Mouse (Mus musculus): ENCODE data around the gene Gsta3. TPM values are rescaled to one million over a fixed set of nuclear protein-coding genes. Genes with fewer than 3 reads are reported as not detected.

Gsta3 gene
- polyA plus RNA-seq, 1 experiment, result not detected

GRCm38 (mm10) chr1:21299826-21300225, 59.4 kb downstream of the Gsta3 start:
- Histone ChIP-seq H3ac (ENCODE audit: control insufficient read depth, insufficient read length, low read depth) (no peak overlapping the region), H3K79me2 (ENCODE audit: control insufficient read depth, insufficient read depth) (no peaks in the 10 kb centered on the region), H3K79me3 (ENCODE audit: low read depth) (no peaks in the 10 kb centered on the region), H3K27me3 (ENCODE audit: control insufficient read depth, insufficient read depth, insufficient read length) (no peaks in the 10 kb centered on the region), H3K36me3 (ENCODE audit: control insufficient read depth, insufficient read depth) (no peaks in the 10 kb centered on the region), H3K4me3 (ENCODE audit: insufficient read depth, poor library complexity, severe bottlenecking) (no peak overlapping the region)
- TF ChIP-seq CTCF (IDR thresholded peaks at IDR 0.05; ENCODE audit: control insufficient read depth, insufficient read depth, insufficient read length) (no peak), MYOG (IDR thresholded peaks at IDR 0.05; ENCODE audit: control insufficient read depth, extremely low read depth, insufficient read length) (no peak), CEBPB (IDR thresholded peaks at IDR 0.05; ENCODE audit: low read depth) (no peak), MYOD1 (IDR thresholded peaks at IDR 0.05; ENCODE audit: control insufficient read depth, insufficient read length, low read depth) (no peak), MAX (IDR thresholded peaks at IDR 0.05) (no peak), FOSL1 (IDR thresholded peaks at IDR 0.05; ENCODE audit: insufficient read depth, low read length, poor library complexity, severe bottlenecking) (no peak), USF1 (IDR thresholded peaks at IDR 0.05; ENCODE audit: low read depth) (no peak)

DNA sequence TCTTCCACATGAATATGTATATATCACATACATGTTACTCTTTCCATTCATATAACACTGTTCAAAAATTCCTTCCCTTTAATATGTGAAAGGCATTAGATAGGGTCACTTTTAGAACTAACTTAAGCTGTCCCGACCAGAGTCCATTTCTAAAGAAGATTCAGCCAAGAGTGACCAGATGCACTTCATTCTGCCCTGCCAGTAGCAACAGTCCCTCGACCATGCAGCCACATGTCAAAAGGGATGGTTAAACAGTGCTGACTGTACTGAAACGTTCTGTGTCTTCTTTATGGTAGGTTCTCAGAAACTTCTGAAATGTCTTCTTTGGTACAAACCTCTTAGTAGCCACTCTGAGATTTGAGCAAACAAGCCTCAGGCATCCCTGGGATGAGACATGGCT, 61.3 kb downstream of the Gsta3 start:
- Histone ChIP-seq H3K79me3 (ENCODE audit: low read depth) (no peaks in the 10 kb centered on the region), H3K4me3 (ENCODE audit: insufficient read depth, poor library complexity, severe bottlenecking) (no peak overlapping the region), H3K79me2 (ENCODE audit: control insufficient read depth, insufficient read depth) (no peaks in the 10 kb centered on the region), H3ac (ENCODE audit: control insufficient read depth, insufficient read length, low read depth) (no peak overlapping the region), H3K36me3 (ENCODE audit: control insufficient read depth, insufficient read depth) (no peaks in the 10 kb centered on the region), H3K27me3 (ENCODE audit: control insufficient read depth, insufficient read depth, insufficient read length) (no peaks in the 10 kb centered on the region)
- no peak for TF ChIP-seq MAX (IDR thresholded peaks at IDR 0.05)
- TF ChIP-seq MYOD1 (IDR thresholded peaks at IDR 0.05; ENCODE audit: control insufficient read depth, insufficient read length, low read depth), result no peak
- TF ChIP-seq CEBPB (IDR thresholded peaks at IDR 0.05; ENCODE audit: low read depth), result no peak
- TF ChIP-seq CTCF (IDR thresholded peaks at IDR 0.05; ENCODE audit: control insufficient read depth, insufficient read depth, insufficient read length), result no peak
- no peak for TF ChIP-seq MYOG (IDR thresholded peaks at IDR 0.05; ENCODE audit: control insufficient read depth, extremely low read depth, insufficient read length)
- TF ChIP-seq USF1 (IDR thresholded peaks at IDR 0.05; ENCODE audit: low read depth), result no peak
- no peak for TF ChIP-seq FOSL1 (IDR thresholded peaks at IDR 0.05; ENCODE audit: insufficient read depth, low read length, poor library complexity, severe bottlenecking)

DNA sequence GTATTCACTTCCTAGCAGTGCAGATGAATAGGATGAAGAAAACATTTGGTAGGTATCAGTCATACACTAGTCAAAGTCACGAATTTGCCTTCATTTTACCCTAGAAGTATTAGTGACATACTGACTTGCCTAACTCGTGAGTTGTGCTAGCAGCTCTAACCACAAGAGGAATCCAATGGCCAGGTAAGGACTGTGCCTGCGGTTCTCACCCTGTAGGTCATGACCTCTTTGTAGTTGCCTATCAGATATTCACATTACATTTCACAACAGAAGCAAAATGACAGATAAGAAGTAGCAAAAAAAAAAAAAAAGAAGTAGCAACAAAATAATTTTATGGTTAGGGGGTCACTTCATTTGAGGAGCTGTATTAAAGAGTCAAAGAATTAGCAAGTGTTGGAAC, 63.8 kb downstream of the Gsta3 start:
- TF ChIP-seq MYOG (IDR thresholded peaks at IDR 0.05; ENCODE audit: control insufficient read depth, extremely low read depth, insufficient read length) (no peak), CEBPB (IDR thresholded peaks at IDR 0.05; ENCODE audit: low read depth) (no peak), MAX (IDR thresholded peaks at IDR 0.05) (no peak), FOSL1 (IDR thresholded peaks at IDR 0.05; ENCODE audit: insufficient read depth, low read length, poor library complexity, severe bottlenecking) (no peak), CTCF (IDR thresholded peaks at IDR 0.05; ENCODE audit: control insufficient read depth, insufficient read depth, insufficient read length) (no peak), USF1 (IDR thresholded peaks at IDR 0.05; ENCODE audit: low read depth) (no peak), MYOD1 (IDR thresholded peaks at IDR 0.05; ENCODE audit: control insufficient read depth, insufficient read length, low read depth) (no peak)
- no peak overlapping the region for H3K4me3 ChIP-seq (ENCODE audit: insufficient read depth, poor library complexity, severe bottlenecking)
- H3K79me2 ChIP-seq (ENCODE audit: control insufficient read depth, insufficient read depth), result no peaks in the 10 kb centered on the region
- no peaks in the 10 kb centered on the region for H3K27me3 ChIP-seq (ENCODE audit: control insufficient read depth, insufficient read depth, insufficient read length)
- no peak overlapping the region for H3ac ChIP-seq (ENCODE audit: control insufficient read depth, insufficient read length, low read depth)
- H3K79me3 ChIP-seq (ENCODE audit: low read depth), result no peaks in the 10 kb centered on the region
- H3K36me3 ChIP-seq (ENCODE audit: control insufficient read depth, insufficient read depth), result no peaks in the 10 kb centered on the region

GRCm38 (mm10) chr1:21304646-21305045, 64.3 kb downstream of the Gsta3 start:
- TF ChIP-seq CEBPB (IDR thresholded peaks at IDR 0.05; ENCODE audit: low read depth) (no peak), USF1 (IDR thresholded peaks at IDR 0.05; ENCODE audit: low read depth) (no peak), MYOG (IDR thresholded peaks at IDR 0.05; ENCODE audit: control insufficient read depth, extremely low read depth, insufficient read length) (no peak), MYOD1 (IDR thresholded peaks at IDR 0.05; ENCODE audit: control insufficient read depth, insufficient read length, low read depth) (no peak), FOSL1 (IDR thresholded peaks at IDR 0.05; ENCODE audit: insufficient read depth, low read length, poor library complexity, severe bottlenecking) (no peak), MAX (IDR thresholded peaks at IDR 0.05) (no peak), CTCF (IDR thresholded peaks at IDR 0.05; ENCODE audit: control insufficient read depth, insufficient read depth, insufficient read length) (no peak)
- Histone ChIP-seq H3K4me3 (ENCODE audit: insufficient read depth, poor library complexity, severe bottlenecking) (no peak overlapping the region), H3K79me2 (ENCODE audit: control insufficient read depth, insufficient read depth) (no peaks in the 10 kb centered on the region), H3K79me3 (ENCODE audit: low read depth) (no peaks in the 10 kb centered on the region), H3K27me3 (ENCODE audit: control insufficient read depth, insufficient read depth, insufficient read length) (no peaks in the 10 kb centered on the region), H3ac (ENCODE audit: control insufficient read depth, insufficient read length, low read depth) (no peak overlapping the region), H3K36me3 (ENCODE audit: control insufficient read depth, insufficient read depth) (no peaks in the 10 kb centered on the region)

- Histone ChIP-seq H3K79me2 (ENCODE audit: control insufficient read depth, insufficient read depth) (no peaks in the 10 kb centered on the region), H3K27me3 (ENCODE audit: control insufficient read depth, insufficient read depth, insufficient read length) (no peaks in the 10 kb centered on the region), H3K4me3 (ENCODE audit: insufficient read depth, poor library complexity, severe bottlenecking) (no peak overlapping the region), H3K36me3 (ENCODE audit: control insufficient read depth, insufficient read depth) (no peaks in the 10 kb centered on the region), H3K79me3 (ENCODE audit: low read depth) (no peaks in the 10 kb centered on the region), H3ac (ENCODE audit: control insufficient read depth, insufficient read length, low read depth) (no peak overlapping the region)
- TF ChIP-seq MYOD1 (IDR thresholded peaks at IDR 0.05; ENCODE audit: control insufficient read depth, insufficient read length, low read depth) (no peak), CEBPB (IDR thresholded peaks at IDR 0.05; ENCODE audit: low read depth) (no peak), USF1 (IDR thresholded peaks at IDR 0.05; ENCODE audit: low read depth) (no peak), MYOG (IDR thresholded peaks at IDR 0.05; ENCODE audit: control insufficient read depth, extremely low read depth, insufficient read length) (no peak), FOSL1 (IDR thresholded peaks at IDR 0.05; ENCODE audit: insufficient read depth, low read length, poor library complexity, severe bottlenecking) (no peak), CTCF (IDR thresholded peaks at IDR 0.05; ENCODE audit: control insufficient read depth, insufficient read depth, insufficient read length) (no peak)
These were observed 65.1 kb downstream of the Gsta3 start for GRCm38 (mm10) chr1:21305443-21305842.

DNA sequence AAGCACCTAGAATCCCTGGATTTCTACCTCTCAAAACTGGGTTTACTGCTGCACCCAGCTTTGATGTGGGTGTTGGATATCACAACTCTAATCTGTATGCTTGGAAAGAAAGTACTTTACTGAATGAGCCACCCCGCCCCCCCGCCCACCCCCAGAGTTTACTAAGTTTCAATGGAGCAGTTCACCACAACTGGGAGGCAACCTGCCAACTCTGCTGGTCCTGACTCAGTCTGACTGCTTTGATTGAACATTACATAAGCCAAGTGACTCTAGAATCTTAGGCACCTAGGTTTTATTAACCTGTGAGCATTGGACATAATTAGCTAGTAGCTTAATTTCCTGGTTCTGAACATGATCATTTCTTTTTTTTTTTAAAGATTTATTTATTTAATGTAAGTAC, 73.9 kb downstream of the Gsta3 start:
- no peak for TF ChIP-seq USF1 (IDR thresholded peaks at IDR 0.05; ENCODE audit: low read depth)
- TF ChIP-seq CEBPB (IDR thresholded peaks at IDR 0.05; ENCODE audit: low read depth), result no peak
- TF ChIP-seq MAX (IDR thresholded peaks at IDR 0.05), result no peak
- TF ChIP-seq CTCF (IDR thresholded peaks at IDR 0.05; ENCODE audit: control insufficient read depth, insufficient read depth, insufficient read length), result no peak
- no peak for TF ChIP-seq FOSL1 (IDR thresholded peaks at IDR 0.05; ENCODE audit: insufficient read depth, low read length, poor library complexity, severe bottlenecking)
- TF ChIP-seq MYOG (IDR thresholded peaks at IDR 0.05; ENCODE audit: control insufficient read depth, extremely low read depth, insufficient read length), result no peak
- TF ChIP-seq MYOD1 (IDR thresholded peaks at IDR 0.05; ENCODE audit: control insufficient read depth, insufficient read length, low read depth), result no peak

More for the DNA sequence above, 73.9 kb downstream of the Gsta3 start:
- Histone ChIP-seq H3ac (ENCODE audit: control insufficient read depth, insufficient read length, low read depth) (no peak overlapping the region), H3K79me3 (ENCODE audit: low read depth) (no peaks in the 10 kb centered on the region), H3K27me3 (ENCODE audit: control insufficient read depth, insufficient read depth, insufficient read length) (no peaks in the 10 kb centered on the region), H3K79me2 (ENCODE audit: control insufficient read depth, insufficient read depth) (no peaks in the 10 kb centered on the region), H3K4me3 (ENCODE audit: insufficient read depth, poor library complexity, severe bottlenecking) (no peak overlapping the region), H3K36me3 (ENCODE audit: control insufficient read depth, insufficient read depth) (no peaks in the 10 kb centered on the region)
